Mouse (Mus musculus) kidney, embryonic 14.5 days (tissue): ENCODE measurements around the gene Bms1. TPM values are rescaled to one million over a fixed set of nuclear protein-coding genes. Genes with fewer than 3 reads are reported as not detected.

ENCODE experiments used
- ATAC-seq: fragments of 200-750 bp; cut with Nextera tagmentation; 2 replicates; pipeline ENCODE4 v1.8.0; 2017; ENCODE audit warnings: moderate number of reproducible peaks, mild to moderate bottlenecking, moderate TSS enrichment, moderate library complexity; ENCODE audit not compliant: low FRiP score, low TSS enrichment
- H3K27ac ChIP-seq: fragments of 300-500 bp; sonication (generic); 2 replicates; pipeline ENCODE4 v1.5.1; 2014; ENCODE audit warnings: low read depth, mild to moderate bottlenecking, low read length, moderate library complexity, mixed read lengths
- H3K27me3 ChIP-seq: fragments of 300-500 bp; sonication (generic); 2 replicates; pipeline ENCODE4 v1.6.1; 2014; ENCODE audit warnings: mild to moderate bottlenecking, low read length; ENCODE audit not compliant: control insufficient read depth, insufficient read depth
- H3K36me3 ChIP-seq: fragments of 300-500 bp; sonication (generic); 2 replicates; pipeline ENCODE4 v1.6.1; 2014; ENCODE audit warnings: low read length, mixed read lengths; ENCODE audit not compliant: control insufficient read depth, insufficient read depth
- H3K4me1 ChIP-seq: fragments of 300-500 bp; sonication (generic); 2 replicates; pipeline ENCODE4 v1.6.1; 2014; ENCODE audit warnings: low read length, mixed read lengths; ENCODE audit not compliant: control insufficient read depth, insufficient read depth
- H3K4me2 ChIP-seq: fragments of 300-500 bp; sonication (generic); replicated peaks from 2 replicates; pipeline ENCODE4 v1.6.1; 2014; ENCODE audit warnings: low read depth, mild to moderate bottlenecking, low read length
- H3K4me3 ChIP-seq: fragments of 300-500 bp; sonication (generic); 2 replicates; pipeline ENCODE4 v1.5.1; 2014; ENCODE audit warnings: mild to moderate bottlenecking, low read length
- H3K9ac ChIP-seq: fragments of 300-500 bp; sonication (generic); 2 replicates; pipeline ENCODE4 v1.6.1; 2014; ENCODE audit warnings: low read depth, mild to moderate bottlenecking, low read length, moderate library complexity
- H3K9me3 ChIP-seq: fragments of 300-500 bp; sonication (generic); 2 replicates; pipeline ENCODE4 v1.6.1; 2016; ENCODE audit warnings: low read length; ENCODE audit not compliant: control insufficient read depth
- WGBS: fragments of 180-500 bp; shearing (Covaris S2); extraction: QIAGEN DNeasy Blood & Tissue Kit; methylation state at CpG from one replicate; pipeline ENCODE4 v1.1.7; 2014; 5-methylcytosine and 5-hydroxymethylcytosine counted together
- microRNA-seq: library from miRNA; unstranded; fragments of <30 nt; microRNA quantifications from one replicate; pipeline ENCODE4, GENCODE M21; 2016
- polyA plus RNA-seq: library from polyadenylated mRNA; unstranded; fragments of >200 nt; fragmentation: Nextera tagmentation; extraction: Ambion mirVana; gene quantifications from 2 replicates; pipeline ENCODE4 v1.2.1, GENCODE M21; 2014

Bms1 gene
- polyA plus RNA-seq, 1 experiment from 2014 or later = 38.3 TPM

GRCm38 (mm10) chr6:118347291-118347690 lies 72.0 kb downstream of the Bms1 start:
- Histone ChIP-seq H3K4me3 (no peak overlapping the region), H3K36me3 (no peaks in the 10 kb centered on the region), H3K4me1 (no peaks in the 10 kb centered on the region), H3K9me3 (no peaks in the 10 kb centered on the region), H3K27ac (no peak overlapping the region), H3K4me2 (no peak overlapping the region), H3K27me3 (no peaks in the 10 kb centered on the region), H3K9ac (no peak overlapping the region)
- ATAC-seq = no peak
- WGBS = 86% methylated on average over 8 of the region's 8 CpGs

DNA sequence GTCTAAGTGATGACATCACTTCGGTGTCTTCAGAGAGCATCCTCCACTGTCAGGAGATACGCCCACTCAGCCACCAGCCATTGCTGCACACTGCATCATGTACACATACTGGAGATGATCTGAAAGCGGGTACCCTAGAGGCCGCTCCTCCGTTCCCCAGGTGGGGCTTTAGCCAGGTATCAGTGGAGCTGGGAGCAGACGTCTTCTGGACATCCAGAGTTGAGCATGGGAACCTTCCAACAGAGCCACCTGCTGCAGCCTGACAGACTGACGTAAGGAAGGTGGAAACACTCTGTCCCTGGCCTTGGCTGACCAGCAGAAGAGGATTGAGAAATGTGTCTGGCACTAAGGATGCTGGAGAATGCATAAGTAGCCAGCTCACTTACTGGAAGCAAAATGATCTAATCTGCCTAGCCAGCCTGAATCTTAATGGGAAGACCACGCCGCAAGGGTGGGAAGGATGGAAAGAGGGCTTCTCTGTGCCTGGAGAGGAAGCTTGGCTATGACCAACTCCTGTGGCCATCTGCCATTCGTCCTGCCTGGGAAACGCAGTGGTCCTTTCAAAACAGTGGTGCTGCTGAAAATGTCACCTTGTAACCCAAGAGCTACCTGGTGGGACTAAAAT lies 77.3 kb downstream of the Bms1 start:
- no peak overlapping the region for H3K4me3 ChIP-seq
- H3K9me3 ChIP-seq = no peaks in the 10 kb centered on the region
- no peak for ATAC-seq
- no peaks in the 10 kb centered on the region for H3K4me1 ChIP-seq
- no peak overlapping the region for H3K9ac ChIP-seq
- H3K27me3 ChIP-seq = no peaks in the 10 kb centered on the region
- no peak overlapping the region for H3K27ac ChIP-seq
- H3K36me3 ChIP-seq = no peaks in the 10 kb centered on the region
- WGBS = 87% methylated on average over 11 of the region's 11 CpGs
- no peak overlapping the region for H3K4me2 ChIP-seq

- H3K4me2 ChIP-seq = no peak overlapping the region
- no peaks in the 10 kb centered on the region for H3K36me3 ChIP-seq
- no peak overlapping the region for H3K4me3 ChIP-seq
- WGBS = 88% methylated on average over 5 of the region's 5 CpGs
- no peak overlapping the region for H3K27ac ChIP-seq
- no peak overlapping the region for H3K9ac ChIP-seq
- ATAC-seq = no peak
- no peaks in the 10 kb centered on the region for H3K9me3 ChIP-seq
- H3K4me1 ChIP-seq = no peaks in the 10 kb centered on the region
- no peaks in the 10 kb centered on the region for H3K27me3 ChIP-seq
These were observed 81.6 kb downstream of the Bms1 start for GRCm38 (mm10) chr6:118337660-118338059.

DNA sequence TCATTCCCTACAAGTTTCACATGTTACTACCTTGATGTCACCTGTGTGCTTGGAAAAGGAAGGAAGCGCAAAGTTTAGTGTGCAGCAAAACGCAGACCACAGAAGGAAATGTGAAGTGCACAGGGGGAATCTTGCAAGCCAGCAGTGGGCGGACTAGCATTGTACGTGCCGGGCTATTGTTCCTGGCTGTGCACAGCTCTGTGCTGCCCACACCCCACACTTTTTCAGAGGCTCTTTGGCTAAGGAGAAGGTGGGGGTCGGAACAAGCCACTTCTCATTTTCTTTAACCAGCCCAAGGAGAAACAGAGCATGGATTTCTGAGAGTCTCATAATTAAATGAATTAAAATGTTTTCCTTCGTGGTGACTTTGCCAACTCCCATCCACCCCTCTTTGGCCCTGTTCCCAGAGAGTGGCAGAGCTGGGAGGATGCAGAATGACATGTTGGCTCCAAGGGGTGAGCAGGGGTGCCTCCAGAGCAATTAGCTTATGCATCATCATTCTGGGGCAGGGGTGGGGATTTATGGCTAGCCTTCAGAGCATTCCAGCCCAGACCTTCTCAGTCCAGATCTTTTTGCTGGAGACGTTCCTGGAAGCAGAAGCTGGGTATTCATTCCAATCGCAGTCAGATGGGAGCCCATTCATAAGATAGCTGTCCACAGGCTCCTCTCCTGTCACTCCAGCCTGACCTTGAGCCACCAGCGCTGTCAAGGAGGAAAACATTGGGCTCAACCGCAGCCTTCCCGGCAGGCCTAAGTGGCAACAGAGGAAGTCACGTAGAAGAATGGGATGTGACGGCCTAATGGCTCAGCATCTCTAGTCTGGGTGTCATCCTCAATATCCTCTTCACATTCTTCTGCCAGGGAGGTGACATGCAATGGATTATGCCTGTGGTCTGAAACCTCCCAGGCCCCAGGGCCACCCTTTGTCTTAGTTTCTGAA lies 82.5 kb downstream of the Bms1 start:
- Histone ChIP-seq H3K36me3 (no peaks in the 10 kb centered on the region), H3K4me3 (no peak overlapping the region), H3K27me3 (no peaks in the 10 kb centered on the region), H3K9ac (no peak overlapping the region), H3K4me1 (no peaks in the 10 kb centered on the region), H3K4me2 (no peak overlapping the region), H3K27ac (no peak overlapping the region), H3K9me3 (no peaks in the 10 kb centered on the region)
- WGBS = 66% methylated on average over 14 of the region's 14 CpGs
- no peak for ATAC-seq

GRCm38 (mm10) chr6:118335934-118336450 lies 83.3 kb downstream of the Bms1 start:
- Histone ChIP-seq H3K4me2 (no peak overlapping the region), H3K36me3 (no peaks in the 10 kb centered on the region), H3K4me1 (no peaks in the 10 kb centered on the region), H3K9me3 (no peaks in the 10 kb centered on the region), H3K4me3 (no peak overlapping the region), H3K27ac (no peak overlapping the region), H3K27me3 (no peaks in the 10 kb centered on the region), H3K9ac (no peak overlapping the region)
- 73% methylated on average over 5 of the region's 5 CpGs for WGBS
- ATAC-seq = no peak

- no peak overlapping the region for H3K4me3 ChIP-seq
- H3K4me2 ChIP-seq = no peak overlapping the region
- no peaks in the 10 kb centered on the region for H3K27me3 ChIP-seq
- H3K27ac ChIP-seq = no peak overlapping the region
- 82% methylated on average over 9 of the region's 9 CpGs for whole genome bisulfite sequencing
- no peaks in the 10 kb centered on the region for H3K4me1 ChIP-seq
- H3K9me3 ChIP-seq = no peaks in the 10 kb centered on the region
- no peak for ATAC-seq
- H3K9ac ChIP-seq = no peak overlapping the region
- no peaks in the 10 kb centered on the region for H3K36me3 ChIP-seq
These were observed 85.4 kb downstream of the Bms1 start for GRCm38 (mm10) chr6:118333861-118334260.

Small RNA genes within 50 kb of the gene (microRNA-seq; reads per million reads assigned to microRNA genes)
- not detected for gene Gm25953

Other genes starting within 250 kb of the Bms1 start
- 9.9 and 20.6 TPM in 2 replicates for gene Ret, start 221.8 kb downstream of the Bms1 start, polyA plus RNA-seq
- 8.5 and 9.8 TPM in 2 replicates for gene Zfp248, start 36.1 kb upstream of the Bms1 start, polyA plus RNA-seq
- gene Zfp9, start 59.8 kb upstream of the Bms1 start, polyA plus RNA-seq = 5.1 and 7.6 TPM in 2 replicates
- gene Ankrd26, start 142.8 kb upstream of the Bms1 start, polyA plus RNA-seq = 14.8 and 16.1 TPM in 2 replicates